Mouse (Mus musculus) heart, postnatal 14 days (tissue): Measurements from ENCODE around the gene Ppp6r2. TPM values are rescaled to one million over a fixed set of nuclear protein-coding genes. Genes with fewer than 3 reads are reported as not detected.
A peak's percentile ranks its signal among the peaks of the same experiment; 100 is the strongest.

Source experiments
- DNase-seq, 2 experiments: peaks; one replicate each; pipeline ENCODE4 v3.0.0; 2021 to 2022
- intact Hi-C: fragments of 180-260 bp; cut with DNase I; formaldehyde crosslinking; loops from one replicate; pipeline ENCODE4 v1.15.1; 2025
- long read RNA-seq, 2 experiments: library from polyadenylated mRNA; stranded (forward); transcript quantifications; one replicate each; pipeline ENCODE4 v2.0.0; 2021
- total RNA-seq, 2 experiments: library from RNA; stranded (reverse); gene quantifications; 2 replicates each; pipeline ENCODE4 v1.2.3; 2021

Ppp6r2 gene
- total RNA-seq, result 10 to 100 TPM; 57.8 to 61.2 TPM
- long read RNA-seq, experiment 1, partial matches to known transcripts, result 2 of 23 reads
- long read RNA-seq, experiment 1, other reads (novel, unspliced or antisense), result 18 of 23 reads
- long read RNA-seq, experiment 2, partial matches to known transcripts, result 2 of 21 reads
- long read RNA-seq, experiment 2, other reads (novel, unspliced or antisense), result 14 of 21 reads

DNA sequence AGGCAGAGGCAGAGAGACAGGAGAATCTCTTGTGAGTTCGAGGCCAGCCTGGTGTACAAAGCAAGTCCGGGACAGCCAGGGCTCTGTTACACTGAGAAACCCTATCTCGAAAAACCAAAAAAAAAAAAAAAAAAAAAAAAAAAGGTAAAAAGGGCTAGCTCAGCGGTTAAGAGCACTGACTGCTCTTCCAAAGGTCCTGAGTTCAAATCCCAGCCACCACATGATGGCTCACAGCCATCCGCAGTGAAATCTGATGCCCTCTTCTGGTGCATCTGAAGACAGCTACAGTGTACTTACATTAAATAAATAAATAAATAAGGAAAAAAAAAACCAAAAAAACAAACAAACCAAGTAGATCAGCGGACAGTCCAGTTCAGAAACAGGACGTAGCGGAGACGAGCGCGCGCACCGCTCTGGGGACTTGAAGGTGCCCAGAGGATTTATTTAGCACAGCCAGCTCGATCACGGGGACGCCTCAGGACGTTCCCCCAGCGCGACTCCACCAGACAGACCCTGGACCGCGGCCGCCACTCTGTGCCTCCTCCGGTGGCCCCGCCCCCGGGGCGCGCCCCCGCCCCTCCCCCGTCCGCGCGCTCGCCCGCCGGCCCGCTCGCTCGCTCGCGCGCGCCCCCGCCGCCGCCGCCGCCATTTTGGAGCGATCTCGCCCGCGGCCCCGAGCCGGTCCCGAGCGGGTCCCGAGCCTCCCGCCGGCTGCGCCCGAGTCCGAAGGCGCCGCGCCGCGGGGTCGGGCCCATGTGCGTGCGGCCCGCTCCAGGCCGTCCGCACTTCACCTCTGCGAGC, at the start of gene Ppp6r2:
Gene Ppp6r2, plus strand, starts transcription at position 639 of the 801 bp plus-strand sequence.
- peak; percentile 89 to 93 for DNase-seq
- intact Hi-C loops, result loop anchor here (5.0 to 10.0 kb wide), 2 partner anchors 84 to 476 kb away; partner anchors contain the start of genes Brd1 and Hdac10

DNA sequence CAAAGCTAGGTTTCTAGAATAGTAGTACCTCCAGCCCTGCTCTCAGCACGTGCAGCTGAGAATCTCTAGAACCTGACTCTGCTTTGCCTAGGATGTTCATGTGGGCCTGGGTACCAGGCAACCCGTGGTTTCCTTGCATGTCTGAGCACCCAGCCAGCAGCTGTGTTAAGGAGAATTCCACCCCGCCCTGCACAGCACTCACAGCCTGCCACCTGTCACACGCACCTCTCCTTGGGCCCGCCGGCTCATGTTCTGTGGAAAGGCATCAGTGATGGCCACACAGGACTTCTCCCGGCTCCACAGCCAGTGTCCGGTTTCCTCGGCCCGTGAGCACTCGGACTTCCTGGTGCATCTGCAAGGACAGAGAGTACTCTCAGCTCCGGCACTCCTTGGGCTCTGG, 45.9 kb upstream of the Ppp6r2 start:
- intact Hi-C loops, result no loop called here
- DNase-seq, result no peak

DNA sequence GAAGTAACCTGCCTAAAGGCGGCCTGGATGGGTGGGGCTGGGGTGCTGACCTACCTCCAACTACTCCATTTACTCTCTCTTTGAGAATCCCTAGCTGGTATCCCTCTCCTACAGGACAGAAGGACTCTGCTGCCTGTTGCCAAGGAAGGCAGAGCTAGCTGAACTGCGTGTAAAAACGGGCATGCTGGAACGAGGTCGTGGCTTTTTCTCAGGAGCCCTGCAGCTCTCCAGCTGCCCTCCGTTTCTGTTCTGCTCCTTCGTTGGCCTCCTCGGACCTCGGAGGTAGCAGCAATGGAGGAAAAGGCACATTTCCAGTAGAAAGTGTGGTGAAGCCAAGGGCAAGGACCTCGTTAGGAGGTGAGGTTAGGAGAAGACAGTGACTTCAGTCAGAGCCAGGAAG, 42.4 kb upstream of the Ppp6r2 start:
- DNase-seq, result no peak
- intact Hi-C loops, result no loop called here

DNA sequence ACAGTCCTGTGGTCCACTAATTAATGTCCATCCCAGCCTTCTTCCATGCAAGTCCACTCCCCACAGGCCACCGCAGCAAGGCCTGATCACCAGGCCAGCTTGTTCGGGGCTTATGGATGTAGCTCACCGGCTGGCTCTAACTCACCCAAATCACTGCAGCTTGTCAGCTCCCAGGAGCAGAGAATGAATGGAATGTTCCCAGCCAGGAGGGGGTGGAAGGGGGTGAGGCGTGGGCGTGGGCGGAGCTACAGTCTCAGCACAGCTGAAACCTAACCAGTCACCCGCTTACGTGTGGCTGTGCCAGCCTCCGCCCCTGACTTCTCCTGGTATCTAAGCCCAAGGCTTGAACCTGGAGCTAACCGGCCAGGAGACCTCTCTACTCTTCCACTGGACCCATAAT, 41.9 kb upstream of the Ppp6r2 start:
- peak; percentile 73 to 83 for DNase-seq
- intact Hi-C loops, result no loop called here

DNA sequence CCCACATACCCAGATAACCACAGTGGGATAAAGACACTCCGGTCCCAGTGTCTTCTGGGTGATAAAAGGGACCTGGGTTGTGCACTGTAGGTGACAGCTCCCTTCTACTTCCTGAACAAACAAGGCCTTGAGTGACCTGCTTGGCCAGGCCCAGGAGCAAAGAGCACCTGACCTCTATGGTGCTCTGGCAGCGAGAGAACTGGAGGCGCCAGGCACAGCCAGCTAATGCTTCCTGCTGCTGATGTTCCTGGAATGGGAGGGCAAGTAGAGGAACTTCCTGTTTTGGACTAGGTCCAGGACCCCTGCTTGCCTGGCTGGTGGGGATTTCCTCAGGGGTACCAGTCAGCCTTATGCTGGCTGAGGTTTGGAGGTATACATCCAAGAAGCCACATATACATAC, 41.3 kb upstream of the Ppp6r2 start:
- intact Hi-C loops, result no loop called here
- peak in 1 of 2 experiments; percentile 46 for DNase-seq

DNA sequence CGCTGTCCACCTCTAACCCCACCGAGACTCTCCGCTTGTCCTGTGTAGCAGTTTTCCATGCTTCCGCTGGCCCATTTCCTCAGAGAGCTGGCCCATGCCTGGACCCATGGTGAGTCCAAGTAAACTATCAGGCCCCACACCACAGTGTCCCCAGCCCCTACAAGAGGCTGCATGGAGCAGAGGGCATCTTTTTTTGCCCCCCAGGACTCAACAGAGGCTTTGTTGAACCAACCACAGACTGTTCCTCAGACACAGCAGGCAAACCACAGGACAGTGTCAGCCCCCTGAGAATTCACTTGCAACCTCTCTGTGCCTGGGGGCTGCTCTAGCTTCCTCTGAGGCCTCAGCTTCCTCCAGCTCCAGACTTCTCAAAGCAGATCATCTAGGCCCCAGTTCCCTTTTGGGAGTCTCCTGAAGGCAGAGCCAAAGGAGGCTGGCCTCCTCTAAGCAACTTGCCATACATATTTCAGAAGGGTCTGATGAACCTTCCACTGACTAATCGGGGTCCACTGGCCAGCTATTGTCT, 39.8 kb upstream of the Ppp6r2 start:
- no peak for DNase-seq
- intact Hi-C loops, result no loop called here

DNA sequence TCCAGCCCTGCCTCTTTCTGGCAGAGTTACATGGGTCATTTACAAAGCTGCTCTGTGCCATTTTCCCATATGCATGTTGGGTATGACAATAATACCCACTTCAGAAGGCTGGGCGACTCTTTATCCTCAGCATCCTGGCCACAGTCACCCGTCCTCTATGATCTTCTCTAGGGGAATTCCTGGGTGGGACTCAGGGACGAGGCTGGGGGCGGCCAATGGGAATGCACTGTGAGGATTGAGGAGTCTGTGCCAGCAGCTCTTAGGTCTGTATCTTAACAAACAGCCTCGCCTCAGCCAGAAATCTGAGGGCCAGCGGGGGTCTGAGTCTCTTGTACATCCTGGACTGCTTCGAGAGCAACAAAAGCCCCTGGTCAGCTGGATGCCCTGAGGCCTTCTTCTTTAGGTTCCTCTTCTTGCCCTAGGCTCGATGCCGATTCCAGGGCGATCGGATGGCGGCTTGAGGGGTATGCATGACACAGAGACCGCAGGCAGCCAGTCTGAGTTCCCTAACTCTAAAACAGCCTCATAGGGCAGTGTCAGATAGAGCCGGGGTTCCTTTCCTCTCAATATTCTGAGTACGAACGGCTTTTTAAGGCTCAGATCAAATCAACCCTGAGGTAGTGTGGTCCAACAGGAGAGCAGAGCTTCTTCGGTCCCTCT, 38.9 kb upstream of the Ppp6r2 start:
- DNase-seq, result no peak
- intact Hi-C loops, result no loop called here

DNA sequence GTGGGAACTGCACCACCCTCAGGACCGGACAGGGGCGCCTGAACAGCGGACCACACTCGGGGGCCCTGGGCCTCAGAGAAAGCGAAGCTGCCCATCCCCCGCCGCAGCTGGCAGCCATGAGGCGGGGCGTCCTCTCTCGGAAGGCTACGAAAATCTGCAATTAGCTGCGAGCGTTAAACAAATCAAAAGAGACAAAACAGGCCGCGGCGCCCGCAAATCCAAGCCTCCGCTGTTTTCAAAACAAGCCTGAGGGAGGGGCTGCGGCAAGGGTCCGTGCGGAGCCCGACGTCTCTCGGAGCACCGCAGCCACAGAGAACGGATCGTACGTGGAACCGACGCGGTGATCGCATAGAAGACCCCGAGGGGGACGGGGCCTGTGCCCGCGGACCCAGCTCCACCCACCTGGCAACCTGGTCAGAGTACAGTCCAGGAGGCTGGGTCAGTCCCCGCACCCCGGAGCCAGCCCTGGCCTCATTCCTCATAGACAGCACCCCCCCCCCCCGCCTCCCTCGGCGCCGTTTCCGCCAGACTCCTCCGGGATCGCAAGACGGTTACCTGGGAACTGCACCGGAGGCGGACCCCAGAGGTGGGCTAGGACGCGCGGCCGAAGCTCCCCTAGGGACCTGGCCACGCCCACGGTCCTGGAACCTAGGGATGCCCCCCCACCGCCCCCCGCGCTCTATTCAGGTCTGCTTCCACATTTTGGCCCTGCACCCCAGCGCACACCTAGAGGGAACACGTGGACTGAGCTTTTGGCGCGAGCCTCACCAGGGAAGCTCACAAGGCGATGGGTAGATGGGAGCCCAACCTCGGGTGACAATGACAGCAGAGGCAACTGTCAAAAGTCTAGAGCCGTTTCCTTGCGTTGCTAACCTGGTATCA, 38.1 kb upstream of the Ppp6r2 start:
- intact Hi-C loops, result no loop called here
- peak in 1 of 2 experiments; percentile 56 for DNase-seq

DNA sequence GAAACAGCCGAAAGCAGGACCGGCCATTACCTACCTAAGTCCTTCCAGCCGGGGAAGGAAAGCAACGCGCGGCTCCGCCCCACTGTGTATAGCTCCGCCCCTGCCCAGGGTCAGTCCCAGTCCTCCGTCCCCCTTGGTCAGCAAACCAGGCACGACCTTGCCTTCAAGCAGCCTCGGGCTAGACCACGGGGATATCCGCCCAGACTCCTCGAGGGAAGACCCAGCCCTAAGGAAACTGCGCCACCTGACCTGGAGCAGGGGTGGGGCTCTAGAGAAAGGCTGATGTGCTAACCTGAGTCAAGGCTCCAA, 37.5 kb upstream of the Ppp6r2 start:
- DNase-seq, result peak; percentile 56 to 70
- intact Hi-C loops, result no loop called here

DNA sequence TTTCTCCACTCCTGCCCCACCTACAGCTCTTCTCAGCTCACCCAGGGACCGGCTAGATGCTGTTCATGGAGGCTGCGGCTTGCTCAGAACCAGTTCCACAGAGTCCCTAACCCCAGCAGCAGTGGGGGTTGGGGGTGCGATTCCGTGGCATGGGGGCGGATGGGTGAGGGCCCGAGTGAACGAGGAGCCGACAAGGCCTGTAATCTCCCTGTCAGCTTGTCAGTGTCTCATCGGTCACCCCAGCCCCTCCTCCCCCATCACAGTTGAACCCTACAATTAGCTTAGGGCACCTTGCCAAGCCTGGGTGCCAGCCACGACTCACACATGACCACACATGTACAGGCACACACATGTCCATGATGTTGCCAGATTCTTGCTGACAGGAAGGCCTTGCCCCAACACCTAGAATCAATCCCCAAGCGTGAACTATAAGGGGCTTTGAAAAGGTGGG, 36.4 kb upstream of the Ppp6r2 start:
- DNase-seq, result no peak
- intact Hi-C loops, result no loop called here

DNA sequence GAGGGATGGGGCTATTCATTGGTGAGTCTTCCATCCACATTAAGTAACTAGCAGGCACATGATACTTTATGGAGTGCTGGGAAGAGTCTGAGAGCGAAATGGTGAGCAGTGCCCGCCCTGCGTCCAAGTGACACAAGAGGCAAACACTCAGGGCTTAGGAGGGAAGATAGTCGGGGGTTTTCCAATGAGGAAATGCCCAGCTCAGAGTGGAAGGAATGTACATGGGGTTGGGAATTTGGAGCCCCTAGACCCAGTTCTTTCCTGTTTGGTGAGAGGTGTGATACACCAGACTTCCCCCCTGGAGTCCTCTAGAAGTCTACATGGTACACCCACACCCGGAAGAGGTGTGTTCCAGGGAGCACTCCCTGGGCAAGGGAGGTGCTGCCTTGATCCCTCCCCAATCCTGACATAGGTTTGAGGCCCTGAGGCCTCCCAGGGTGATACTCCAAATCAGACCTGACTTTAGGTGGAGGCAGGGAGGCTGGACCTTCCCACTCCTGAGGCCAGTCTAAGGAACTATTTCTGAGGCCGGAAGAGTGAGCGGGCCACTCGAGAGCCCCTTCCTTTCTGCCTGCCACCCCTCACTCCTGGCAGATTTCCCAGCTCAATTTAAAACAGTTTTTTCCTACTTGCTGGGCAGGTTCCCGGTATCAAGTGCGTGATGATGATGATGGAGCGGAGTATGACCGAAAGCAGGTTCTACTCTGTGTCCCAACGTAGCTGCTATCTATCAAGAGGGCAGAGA, 35.8 kb upstream of the Ppp6r2 start:
- intact Hi-C loops, result no loop called here
- DNase-seq, result no peak

DNA sequence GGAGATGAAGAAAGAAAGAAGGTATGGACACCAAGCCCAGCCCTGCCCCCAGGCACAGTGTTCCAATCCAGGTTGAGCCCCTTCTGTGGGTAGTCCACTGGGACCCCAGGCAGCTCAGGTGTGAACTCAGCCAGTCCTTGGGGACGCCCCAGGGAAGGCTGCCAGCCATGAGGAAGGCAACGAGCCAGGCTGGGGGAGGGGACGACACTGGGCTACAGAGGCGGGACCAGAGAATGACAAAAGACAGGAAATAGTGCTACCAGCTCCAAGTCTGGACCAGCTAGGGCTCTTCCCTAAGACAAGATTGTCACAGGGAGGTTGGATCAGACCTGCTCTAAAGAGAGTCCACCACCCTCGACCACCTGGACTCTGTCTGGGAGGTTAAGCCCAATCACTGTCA, 34.2 kb upstream of the Ppp6r2 start:
- intact Hi-C loops, result no loop called here
- peak; percentile 89 to 94 for DNase-seq

DNA sequence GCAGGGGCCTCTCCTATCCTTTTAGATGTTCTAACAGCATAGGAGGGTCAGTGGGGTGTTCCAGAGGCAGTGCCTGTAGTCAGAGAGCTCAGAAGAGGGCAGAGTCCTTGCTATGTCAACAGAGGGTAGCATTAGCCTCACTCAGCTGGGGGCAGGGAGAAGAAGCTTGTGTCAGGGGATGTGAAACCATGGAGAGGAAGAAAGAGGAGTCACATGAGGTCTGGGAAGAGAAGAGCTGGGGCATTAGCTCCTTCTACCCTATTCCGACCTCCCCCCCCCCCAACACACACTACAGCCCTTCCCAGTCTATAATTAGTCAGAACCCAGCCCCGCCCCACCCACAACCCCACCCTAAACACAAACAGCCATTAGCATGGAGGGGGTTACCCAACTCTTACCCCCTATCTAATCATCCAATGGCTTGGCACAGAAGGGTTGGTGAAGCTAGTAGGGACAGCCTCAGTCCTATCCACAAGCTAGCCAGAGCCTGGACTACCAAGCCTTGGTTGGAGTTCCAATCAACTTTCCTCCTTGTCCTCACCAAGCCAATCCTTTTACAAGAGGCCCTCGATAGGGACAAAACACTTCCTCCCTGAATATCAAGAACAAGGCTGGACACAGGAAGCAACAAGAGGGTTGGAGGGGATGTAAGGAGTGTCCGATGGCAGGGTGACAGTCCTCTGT, 33.6 kb upstream of the Ppp6r2 start:
- DNase-seq, result no peak
- intact Hi-C loops, result no loop called here

DNA sequence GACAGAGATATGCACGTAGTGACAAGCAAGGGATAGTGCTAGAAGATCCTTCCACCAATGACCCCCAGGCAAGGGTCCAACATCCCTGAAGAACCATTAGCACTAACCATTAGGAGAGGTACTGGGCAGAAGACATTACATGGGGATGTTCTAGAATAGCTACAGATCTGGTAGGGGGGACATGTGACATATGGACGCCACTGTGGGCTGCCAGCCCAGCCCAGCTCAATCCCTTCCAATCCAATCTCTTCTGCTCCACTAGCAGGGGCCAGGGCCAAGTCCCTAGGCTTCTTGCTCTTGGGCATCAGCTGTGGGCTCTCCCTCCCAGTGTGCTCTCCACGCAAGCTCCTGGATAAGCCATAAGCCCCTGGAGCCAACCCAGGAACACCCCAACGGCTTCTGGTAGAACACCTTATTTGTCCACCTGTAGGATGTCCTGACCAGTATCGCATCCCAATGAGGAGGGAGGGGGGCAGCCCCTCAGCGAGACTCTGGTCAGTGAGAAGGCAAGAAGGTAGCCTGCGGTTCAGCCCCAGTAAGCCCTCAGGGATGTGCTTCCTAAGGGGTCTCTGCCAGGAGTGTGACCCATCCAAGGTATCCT, 33.0 kb upstream of the Ppp6r2 start:
- DNase-seq, result peak in 1 of 2 experiments; percentile 49

DNA sequence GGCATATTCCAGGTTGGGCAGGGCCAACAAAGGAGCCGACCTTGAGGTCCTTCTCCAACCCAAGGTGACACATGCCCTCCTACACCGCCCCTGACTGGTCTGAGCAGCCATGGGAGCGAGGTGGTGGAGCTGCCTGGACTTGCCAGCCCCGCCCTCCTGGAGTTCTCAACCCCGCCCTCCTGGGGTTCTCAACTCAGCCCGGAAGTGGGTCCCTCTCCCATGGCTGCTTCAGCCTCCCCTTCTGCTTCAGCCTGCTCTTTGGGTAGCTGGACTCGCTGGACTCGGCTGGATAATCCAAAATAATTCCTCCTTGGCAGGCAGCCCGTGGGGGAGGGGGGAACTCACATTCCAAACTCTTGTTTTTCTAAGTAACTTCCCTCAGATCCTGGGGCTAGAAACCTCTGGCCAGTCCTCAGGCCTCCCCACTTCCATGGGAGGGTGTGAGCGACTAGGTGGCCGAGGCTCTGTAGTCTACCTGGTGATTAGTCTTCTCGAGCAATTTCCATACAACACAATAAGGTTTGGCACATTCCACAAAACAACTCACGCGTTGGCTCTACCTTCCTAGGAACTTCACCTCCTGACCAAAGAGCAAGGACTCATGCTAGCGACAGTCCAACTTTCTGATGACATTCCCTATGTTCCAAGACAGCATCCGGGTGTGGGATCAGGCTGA, 32.3 kb upstream of the Ppp6r2 start:
- intact Hi-C loops, result no loop called here
- DNase-seq, result peak; percentile 75 to 82

More for the DNA sequence above, 33.0 kb upstream of the Ppp6r2 start:
- intact Hi-C loops, result no loop called here

DNA sequence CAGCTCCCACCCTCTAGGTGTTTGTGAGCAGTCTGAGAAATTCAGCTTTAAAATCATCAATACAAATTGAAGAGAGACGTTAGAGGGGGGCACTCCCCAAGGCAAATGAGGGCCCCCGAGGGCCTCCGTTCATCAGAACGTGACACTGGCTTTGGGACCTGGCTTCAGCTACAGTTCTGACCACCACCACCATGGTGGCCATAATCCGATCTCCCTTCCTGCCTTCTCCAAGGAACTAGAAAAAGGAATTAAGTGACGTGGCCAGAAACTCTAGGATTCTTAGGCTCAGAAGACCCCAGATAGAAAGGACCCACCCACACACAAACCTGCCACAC, 31.8 kb upstream of the Ppp6r2 start:
- DNase-seq, result no peak
- intact Hi-C loops, result no loop called here

DNA sequence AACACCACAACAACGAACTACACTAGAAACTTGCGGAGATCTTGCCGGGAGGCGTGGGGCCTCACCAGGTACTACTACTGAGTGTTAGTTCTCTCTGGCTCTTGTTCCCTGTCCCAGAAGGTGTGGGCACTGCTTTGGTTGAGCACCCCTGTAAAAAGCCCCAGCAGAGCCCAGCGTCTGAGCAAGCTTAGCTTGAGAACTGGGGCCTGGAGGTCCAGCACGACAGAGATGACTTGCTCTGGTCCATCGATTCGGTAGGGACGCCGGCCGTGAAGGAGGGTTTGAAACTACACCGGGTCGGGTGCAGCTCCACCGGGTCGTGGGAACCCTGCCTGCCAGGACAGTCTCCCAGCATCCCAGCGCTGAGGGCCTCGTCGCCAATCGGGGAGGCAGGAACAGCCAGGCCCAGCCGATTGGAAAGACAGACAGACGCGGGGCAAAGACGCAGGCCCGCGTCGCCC, 31.2 kb upstream of the Ppp6r2 start:
- intact Hi-C loops, result no loop called here
- DNase-seq, result peak; percentile 43 to 51

DNA sequence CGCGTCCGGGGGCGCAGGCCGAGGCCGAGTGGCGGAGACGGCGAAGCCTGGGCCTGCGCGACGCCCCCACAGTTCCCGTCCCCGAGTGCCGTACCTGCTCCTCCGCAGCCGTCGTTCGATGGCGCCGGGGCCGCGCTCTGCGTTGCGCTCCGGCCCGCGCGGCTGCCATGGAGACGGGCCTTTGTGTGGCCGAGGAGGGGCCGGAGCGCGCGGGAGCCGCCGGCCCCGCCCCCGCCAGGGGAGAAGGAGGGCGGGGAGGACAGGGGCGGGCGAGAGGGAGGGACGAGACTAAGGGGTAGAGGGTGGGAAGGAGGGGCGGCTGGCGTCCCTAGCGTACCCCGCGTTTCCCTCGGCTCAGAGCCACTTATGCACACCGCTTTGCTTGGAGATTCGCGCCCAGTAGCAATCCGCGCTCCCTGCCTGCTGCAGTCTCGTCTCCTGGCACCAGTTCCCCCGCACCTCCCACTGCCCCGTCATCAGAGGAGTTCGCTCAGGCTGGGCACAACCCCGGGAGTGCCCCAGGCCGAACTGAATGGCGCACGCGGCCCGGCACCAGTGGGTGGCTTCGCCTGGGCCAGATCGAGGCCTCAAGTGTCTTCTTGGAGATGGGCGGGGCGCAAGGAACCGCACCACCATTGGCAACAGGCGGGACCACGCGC, 30.7 kb upstream of the Ppp6r2 start, which contains the start of gene Plxnb2:
Gene Plxnb2, minus strand, starts transcription at position 218 of the 659 bp plus-strand sequence.
- peak; percentile 85 to 88 for DNase-seq
- intact Hi-C loops, result no loop called here
